Mouse (Mus musculus) midbrain, embryonic 13.5 days (tissue): ENCODE data around the gene Slc37a1. TPM values are rescaled to one million over a fixed set of nuclear protein-coding genes. Genes with fewer than 3 reads are reported as not detected.

Source experiments
- ATAC-seq: fragments of 200-750 bp; cut with Nextera tagmentation; 2 replicates; pipeline ENCODE4 v1.8.0; 2017; ENCODE audit warnings: mild to moderate bottlenecking, moderate TSS enrichment, moderate library complexity
- H3K27ac ChIP-seq: fragments of 300-500 bp; sonication (generic); 2 replicates; pipeline ENCODE4 v1.5.1; 2015; ENCODE audit warnings: inconsistent platforms, mild to moderate bottlenecking, moderate library complexity
- H3K27me3 ChIP-seq: fragments of 300-500 bp; sonication (generic); 2 replicates; pipeline ENCODE4 v1.6.1; 2015; ENCODE audit warnings: mild to moderate bottlenecking, inconsistent platforms
- H3K36me3 ChIP-seq: fragments of 300-500 bp; sonication (generic); 2 replicates; pipeline ENCODE4 v1.6.1; 2015; ENCODE audit warnings: mild to moderate bottlenecking, inconsistent platforms
- H3K4me1 ChIP-seq: fragments of 300-500 bp; sonication (generic); replicated peaks from 2 replicates; pipeline ENCODE4 v1.6.1; 2015; ENCODE audit warnings: inconsistent platforms
- H3K4me2 ChIP-seq: fragments of 300-500 bp; sonication (generic); replicated peaks from 2 replicates; pipeline ENCODE4 v1.6.1; 2015; ENCODE audit warnings: moderate library complexity, mild to moderate bottlenecking, inconsistent platforms
- H3K4me3 ChIP-seq: fragments of 300-500 bp; sonication (generic); replicated peaks from 2 replicates; pipeline ENCODE4 v1.5.1; 2015; ENCODE audit warnings: mild to moderate bottlenecking, inconsistent platforms
- H3K9ac ChIP-seq: fragments of 300-500 bp; sonication (generic); replicated peaks from 2 replicates; pipeline ENCODE4 v1.6.1; 2015; ENCODE audit warnings: mild to moderate bottlenecking, inconsistent platforms
- H3K9me3 ChIP-seq: fragments of 300-500 bp; sonication (generic); 2 replicates; pipeline ENCODE4 v1.6.1; 2016; ENCODE audit warnings: mild to moderate bottlenecking, inconsistent platforms
- WGBS: fragments of 180-500 bp; shearing (Covaris S2); methylation state at CpG from one replicate; pipeline ENCODE4 v1.1.7; 2015; 5-methylcytosine and 5-hydroxymethylcytosine counted together
- polyA plus RNA-seq: library from polyadenylated mRNA; unstranded; fragments of >200 nt; fragmentation: Nextera tagmentation; extraction: Ambion mirVana; gene quantifications from 2 replicates; pipeline ENCODE4 v1.2.1, GENCODE M21; 2015

Slc37a1 gene
- polyA plus RNA-seq = 11.4 and 17.4 TPM in 2 replicates

DNA sequence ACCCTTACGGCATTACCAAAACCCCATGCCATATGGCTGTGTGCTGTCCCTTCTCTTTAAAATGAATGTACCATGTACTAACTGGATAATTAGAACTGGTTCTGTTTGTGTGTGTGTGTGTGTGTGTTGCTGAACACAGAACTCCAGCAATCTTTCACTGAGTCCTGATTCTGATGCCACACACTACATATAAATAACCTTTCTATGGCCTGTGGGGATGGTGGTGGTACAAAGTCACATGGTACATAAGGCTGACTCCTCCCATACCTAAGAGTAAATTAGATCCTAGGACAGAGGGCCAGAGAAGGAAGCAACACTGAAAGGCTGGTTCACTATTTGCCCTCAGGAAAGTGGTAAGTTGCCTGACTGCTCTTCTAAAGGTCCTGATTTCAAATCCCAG is at the start of gene Slc37a1:
Gene Slc37a1 (plus strand): TSS at position 301 of the 400 bp plus-strand sequence.
- H3K9me3 ChIP-seq = no peaks in the 10 kb centered on the region
- no peak for ATAC-seq
- H3K4me3 ChIP-seq = no peak within 1 kb of the TSS
- 93% methylated on average over 1 of the region's 1 CpGs for WGBS
- no peak within 1 kb of the TSS for H3K27ac ChIP-seq
- H3K9ac ChIP-seq = no peak within 1 kb of the TSS
- no peaks in the 10 kb centered on the region for H3K36me3 ChIP-seq
- no peak within 1 kb of the TSS for H3K4me2 ChIP-seq
- H3K27me3 ChIP-seq = no peaks in the 10 kb centered on the region
- H3K4me1 ChIP-seq = peaks cover 11% of the 10 kb centered on the region

DNA sequence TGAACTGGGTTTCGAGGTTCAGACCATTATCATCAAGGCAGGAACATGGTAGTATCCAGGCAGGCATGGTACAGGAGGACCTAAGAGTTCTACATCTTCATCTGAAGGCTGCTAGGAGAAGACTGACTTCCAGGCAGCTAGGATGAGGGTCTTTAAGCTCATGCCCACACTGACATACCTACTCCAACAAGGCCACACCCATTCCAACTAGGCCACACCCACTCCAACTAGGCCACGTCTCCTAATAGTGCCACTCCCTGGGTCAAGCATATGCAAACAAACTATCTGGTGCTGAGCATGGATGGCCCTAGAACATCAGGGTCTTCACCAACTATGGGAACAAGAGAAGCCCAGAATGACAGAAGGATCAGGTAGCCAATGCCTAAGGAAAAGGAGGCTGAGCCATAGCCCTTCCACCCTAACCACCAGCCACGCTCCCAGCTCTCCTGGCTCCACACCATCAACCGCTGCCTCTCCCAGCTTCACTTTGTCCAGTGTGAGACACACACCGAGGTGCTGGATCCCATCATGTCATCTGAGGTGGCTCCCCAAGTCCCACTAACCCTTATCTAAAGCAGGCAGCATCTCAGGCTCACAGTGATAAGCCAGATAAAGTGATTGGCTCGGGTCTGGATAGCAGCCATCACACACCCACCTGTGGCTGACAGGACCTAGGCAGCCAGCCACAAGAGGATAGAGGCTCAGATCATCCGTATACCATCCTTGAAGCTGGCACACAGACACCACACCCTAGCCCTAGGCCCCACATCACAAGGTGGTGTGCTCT is 48.2 kb upstream of the Slc37a1 start:
- no peaks in the 10 kb centered on the region for H3K4me1 ChIP-seq
- no peak overlapping the region for H3K27ac ChIP-seq
- no peaks in the 10 kb centered on the region for H3K9me3 ChIP-seq
- 86% methylated on average over 7 of the region's 7 CpGs for WGBS
- ATAC-seq = no peak
- no peaks in the 10 kb centered on the region for H3K36me3 ChIP-seq
- no peak overlapping the region for H3K4me2 ChIP-seq
- no peak overlapping the region for H3K4me3 ChIP-seq
- no peak overlapping the region for H3K9ac ChIP-seq
- H3K27me3 ChIP-seq = no peaks in the 10 kb centered on the region

DNA sequence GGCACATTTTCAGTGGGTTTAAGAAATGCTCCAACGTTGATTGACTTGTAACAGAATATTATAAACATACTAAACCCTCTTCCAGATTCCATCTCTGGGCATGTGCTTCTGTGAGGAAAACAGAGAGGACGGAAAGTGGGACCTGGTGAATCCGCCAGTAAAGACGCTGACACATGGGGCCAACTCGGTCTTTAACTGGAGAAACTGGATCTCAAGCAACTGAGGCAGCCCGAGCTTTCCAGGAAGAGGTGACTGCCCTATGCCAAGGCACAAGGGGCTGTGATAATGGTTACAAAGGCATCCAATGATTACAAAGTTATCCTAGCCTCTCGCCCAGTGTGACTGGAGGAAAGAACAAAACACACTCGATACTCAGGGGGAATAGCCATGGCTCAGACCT is 45.4 kb upstream of the Slc37a1 start:
- Histone ChIP-seq H3K27me3 (no peaks in the 10 kb centered on the region), H3K36me3 (no peaks in the 10 kb centered on the region), H3K9me3 (peaks cover 6% of the 10 kb centered on the region; the same call in 1 of the 2 replicates), H3K4me2 (no peak overlapping the region), H3K9ac (no peak overlapping the region), H3K4me3 (no peak overlapping the region), H3K4me1 (no peaks in the 10 kb centered on the region), H3K27ac (no peak overlapping the region)
- 84% methylated on average over 8 of the region's 8 CpGs for WGBS
- ATAC-seq = no peak

DNA sequence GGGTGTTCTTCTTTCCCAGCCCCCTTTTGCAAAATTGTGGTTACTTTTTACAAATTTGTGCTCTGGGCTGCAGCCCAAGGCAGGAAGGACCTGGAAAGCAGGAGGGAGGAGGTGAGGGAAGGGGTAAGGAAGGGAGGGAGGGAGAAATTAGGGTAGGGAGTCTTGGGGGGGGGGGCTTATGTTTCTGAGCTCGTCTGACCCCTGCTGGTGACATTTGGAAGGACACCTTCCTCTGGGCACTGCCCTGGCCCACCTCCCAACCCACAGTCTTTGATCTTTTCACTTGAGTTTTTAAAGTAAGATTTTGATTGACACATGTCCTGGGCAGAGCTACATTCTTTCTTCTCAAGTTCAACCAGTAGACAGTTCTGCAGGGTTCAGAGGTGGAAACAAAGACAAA is 43.8 kb upstream of the Slc37a1 start:
- H3K36me3 ChIP-seq = no peaks in the 10 kb centered on the region
- H3K4me3 ChIP-seq = no peak overlapping the region
- no peak overlapping the region for H3K27ac ChIP-seq
- H3K9ac ChIP-seq = no peak overlapping the region
- WGBS = 0% methylated on average over 1 of the region's 1 CpGs
- no peaks in the 10 kb centered on the region for H3K4me1 ChIP-seq
- H3K4me2 ChIP-seq = no peak overlapping the region
- no peaks in the 10 kb centered on the region for H3K27me3 ChIP-seq
- ATAC-seq = no peak
- H3K9me3 ChIP-seq = peaks cover 6% of the 10 kb centered on the region; the same call in 1 of the 2 replicates

DNA sequence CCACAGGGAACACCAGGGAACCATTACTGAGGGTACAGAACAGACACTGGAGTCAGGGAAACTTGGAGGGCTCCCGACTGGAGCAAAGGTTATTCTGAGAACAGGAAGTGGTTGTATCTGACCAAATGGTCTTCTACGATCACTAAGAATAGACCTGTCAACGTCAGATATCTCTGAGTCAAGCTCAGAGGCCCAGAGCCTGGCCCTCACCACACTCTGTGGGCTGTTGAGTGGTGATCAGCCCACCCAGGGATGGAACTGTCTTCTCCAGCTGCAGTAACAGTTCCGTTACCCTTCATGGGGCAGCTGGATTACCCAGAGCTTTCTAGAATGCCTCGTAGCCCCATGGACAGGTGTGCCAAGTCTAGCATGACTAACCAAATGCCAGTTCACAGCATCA is 41.3 kb upstream of the Slc37a1 start:
- no peak overlapping the region for H3K9ac ChIP-seq
- H3K27ac ChIP-seq = no peak overlapping the region
- no peaks in the 10 kb centered on the region for H3K36me3 ChIP-seq
- H3K9me3 ChIP-seq = peaks cover 6% of the 10 kb centered on the region; the same call in 1 of the 2 replicates
- H3K4me3 ChIP-seq = no peak overlapping the region
- H3K27me3 ChIP-seq = no peaks in the 10 kb centered on the region
- 81% methylated on average over 5 of the region's 5 CpGs for WGBS
- H3K4me1 ChIP-seq = no peaks in the 10 kb centered on the region
- ATAC-seq = no peak
- no peak overlapping the region for H3K4me2 ChIP-seq

DNA sequence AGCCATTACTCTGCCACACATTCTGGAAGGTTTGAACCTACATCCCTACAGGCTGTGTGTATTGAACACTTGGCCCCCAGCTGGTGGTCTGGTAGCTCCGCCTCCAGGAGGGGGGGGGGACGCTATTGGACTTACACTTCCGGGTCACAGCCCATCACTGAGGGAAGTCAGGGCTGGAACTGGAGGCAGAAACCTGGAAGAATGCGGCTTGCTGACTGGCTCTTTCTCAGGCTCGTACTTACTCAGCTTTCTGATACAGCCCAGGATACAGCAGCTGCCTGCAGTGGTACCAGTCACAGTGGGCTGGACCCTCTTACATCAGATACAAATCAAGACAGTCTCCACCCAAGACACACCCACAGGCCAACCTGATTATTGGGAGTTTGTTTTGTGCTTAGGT is 39.4 kb upstream of the Slc37a1 start:
- no peaks in the 10 kb centered on the region for H3K27me3 ChIP-seq
- no peaks in the 10 kb centered on the region for H3K36me3 ChIP-seq
- no peaks in the 10 kb centered on the region for H3K4me1 ChIP-seq
- ATAC-seq = no peak
- no peak overlapping the region for H3K4me3 ChIP-seq
- no peak overlapping the region for H3K27ac ChIP-seq
- H3K4me2 ChIP-seq = no peak overlapping the region
- no peak overlapping the region for H3K9ac ChIP-seq
- WGBS = 45% methylated on average over 5 of the region's 5 CpGs
- peaks cover 6% of the 10 kb centered on the region; the same call in 1 of the 2 replicates for H3K9me3 ChIP-seq

DNA sequence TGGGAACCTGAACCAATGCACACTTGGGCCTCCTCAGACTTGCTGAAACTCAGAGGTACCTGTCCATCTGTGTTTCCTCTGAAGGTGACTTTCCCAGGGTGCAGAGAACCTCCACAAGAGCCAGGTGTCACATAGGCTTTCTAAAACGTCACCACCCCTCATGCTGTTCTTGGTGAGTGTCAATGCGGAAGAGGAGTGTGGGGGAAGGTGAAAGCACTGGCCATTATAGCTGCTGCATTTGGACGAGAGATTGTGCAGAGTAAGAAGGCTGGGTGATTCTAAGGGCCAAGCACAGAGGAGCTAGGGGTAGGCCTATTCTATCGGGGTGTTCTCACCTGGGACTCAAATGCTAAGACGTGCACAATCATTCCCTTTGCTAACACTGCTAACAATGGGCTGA is 32.6 kb upstream of the Slc37a1 start:
- no peak overlapping the region for H3K27ac ChIP-seq
- H3K4me1 ChIP-seq = peaks cover 7% of the 10 kb centered on the region; the same call in 1 of the 2 replicates
- peak overlapping the region; percentile 44; the same call in 1 of the 2 replicates for H3K9ac ChIP-seq
- 61% methylated on average over 5 of the region's 5 CpGs for WGBS
- H3K9me3 ChIP-seq = no peaks in the 10 kb centered on the region
- no peak for ATAC-seq
- no peak overlapping the region for H3K4me3 ChIP-seq
- no peaks in the 10 kb centered on the region for H3K36me3 ChIP-seq
- H3K27me3 ChIP-seq = 0 out of 2 replicates have a peak, but pooled peaks cover 5% of the 10 kb centered on the region
- no peak overlapping the region for H3K4me2 ChIP-seq

DNA sequence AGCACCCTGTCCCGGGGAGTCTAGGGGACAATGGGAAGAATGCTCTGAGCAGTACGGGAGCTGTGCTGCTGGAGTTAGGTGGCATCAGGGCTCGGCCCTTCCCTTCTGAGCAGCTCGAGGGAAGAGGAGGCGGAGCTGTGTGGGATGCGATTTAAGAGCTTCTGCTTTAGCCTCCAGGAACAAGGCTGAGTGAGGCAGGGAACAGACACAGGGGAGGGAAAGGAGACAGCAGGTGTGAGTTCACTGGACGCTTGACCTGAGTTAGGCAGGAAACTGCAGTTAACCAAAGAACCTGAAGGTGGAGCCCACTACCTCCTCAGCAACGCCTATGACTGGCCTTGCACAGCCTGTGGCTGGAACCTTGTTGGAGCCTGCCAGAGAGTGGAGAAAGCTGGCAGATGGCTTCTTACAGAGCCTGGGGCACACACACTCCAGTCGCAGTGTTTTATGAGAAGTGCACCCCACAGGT is 32.1 kb upstream of the Slc37a1 start:
- ATAC-seq = peak; percentile 93
- Histone ChIP-seq H3K27me3 (0 out of 2 replicates have a peak, but pooled peaks cover 5% of the 10 kb centered on the region), H3K9me3 (no peaks in the 10 kb centered on the region), H3K4me3 (no peak overlapping the region), H3K4me1 (peaks cover 7% of the 10 kb centered on the region; the same call in 1 of the 2 replicates), H3K27ac (no peak overlapping the region), H3K4me2 (peak overlapping the region; percentile 20; the same call in 1 of the 2 replicates), H3K36me3 (no peaks in the 10 kb centered on the region), H3K9ac (peak overlapping the region; percentile 44; the same call in 1 of the 2 replicates)
- 9% methylated on average over 9 of the region's 9 CpGs for WGBS

DNA sequence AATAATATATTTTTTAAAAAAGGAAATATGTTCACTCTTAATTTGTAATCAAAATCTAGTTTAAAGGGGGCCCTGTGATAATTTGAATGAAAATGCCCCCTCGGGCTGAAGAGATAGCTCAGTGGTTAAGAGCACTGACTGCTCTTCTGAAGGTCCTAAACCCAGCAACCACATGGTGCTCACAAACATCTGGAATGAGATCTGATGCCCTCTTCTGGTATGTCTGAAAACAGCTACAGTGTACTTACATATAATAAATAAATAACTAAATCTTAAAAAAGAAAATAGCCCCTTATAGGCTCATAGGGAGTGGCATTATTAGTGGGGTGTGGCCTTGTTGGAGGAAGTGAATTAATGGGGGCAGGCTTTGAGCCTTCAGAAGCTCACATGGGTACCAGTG is 29.4 kb upstream of the Slc37a1 start:
- H3K4me2 ChIP-seq = no peak overlapping the region
- ATAC-seq = no peak
- no peak overlapping the region for H3K9ac ChIP-seq
- H3K9me3 ChIP-seq = no peaks in the 10 kb centered on the region
- peaks cover 7% of the 10 kb centered on the region; the same call in 1 of the 2 replicates for H3K4me1 ChIP-seq
- no peaks in the 10 kb centered on the region for H3K36me3 ChIP-seq
- 0 out of 2 replicates have a peak, but pooled peaks cover 5% of the 10 kb centered on the region for H3K27me3 ChIP-seq
- H3K27ac ChIP-seq = no peak overlapping the region
- WGBS = 89% methylated on average over 1 of the region's 1 CpGs
- no peak overlapping the region for H3K4me3 ChIP-seq

DNA sequence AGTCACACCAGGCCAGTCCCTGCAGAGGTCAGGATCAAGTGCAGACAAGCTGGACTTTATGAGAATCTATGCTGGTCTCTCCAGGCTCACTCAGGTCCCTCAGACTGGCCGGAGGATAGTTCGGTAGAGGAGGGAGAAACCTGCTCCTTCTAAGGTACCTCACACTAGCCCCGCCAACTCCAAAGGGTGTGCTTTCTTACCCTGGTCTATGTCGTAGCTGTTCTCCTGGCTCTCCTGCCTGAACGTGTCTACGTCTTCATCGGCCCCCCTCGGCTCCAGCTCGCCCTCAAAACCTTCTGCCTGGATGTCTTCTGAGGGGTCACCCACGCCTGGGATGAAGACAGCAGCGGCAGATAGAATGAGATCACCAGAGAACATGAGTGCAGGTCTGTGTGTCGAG is 28.7 kb upstream of the Slc37a1 start:
- 0 out of 2 replicates have a peak, but pooled peaks cover 5% of the 10 kb centered on the region for H3K27me3 ChIP-seq
- no peak overlapping the region for H3K27ac ChIP-seq
- H3K9ac ChIP-seq = no peak overlapping the region
- no peak for ATAC-seq
- H3K36me3 ChIP-seq = no peaks in the 10 kb centered on the region
- H3K4me1 ChIP-seq = peaks cover 7% of the 10 kb centered on the region; the same call in 1 of the 2 replicates
- no peaks in the 10 kb centered on the region for H3K9me3 ChIP-seq
- H3K4me2 ChIP-seq = no peak overlapping the region
- 93% methylated on average over 12 of the region's 12 CpGs for WGBS
- H3K4me3 ChIP-seq = no peak overlapping the region

DNA sequence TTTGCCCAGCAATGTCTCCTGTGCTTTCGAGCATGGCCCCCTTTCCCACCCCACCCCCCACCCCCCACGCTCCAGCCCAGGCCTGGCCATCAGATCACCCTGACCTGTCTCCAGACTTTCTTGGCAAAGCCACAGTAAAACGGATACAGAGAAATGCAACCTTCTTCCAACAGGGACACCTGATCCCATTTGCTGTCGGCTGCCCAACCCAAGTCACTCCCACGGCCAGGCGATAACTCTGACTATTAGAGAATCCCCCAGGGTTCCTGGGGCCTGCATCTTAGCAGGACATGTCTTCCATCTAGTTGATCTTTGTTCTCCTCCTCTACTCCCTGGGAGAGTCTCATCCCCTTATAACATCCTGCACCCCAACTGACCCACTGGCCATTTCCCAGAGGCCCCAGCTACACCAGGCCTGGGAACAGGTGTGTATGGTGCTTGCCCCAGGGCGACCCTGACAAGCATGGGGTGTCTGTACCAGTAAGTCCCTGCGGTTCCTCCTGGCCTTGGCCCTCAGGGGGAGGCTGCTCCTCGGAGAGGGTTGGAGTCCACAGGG is 28.2 kb upstream of the Slc37a1 start:
- Histone ChIP-seq H3K27ac (no peak overlapping the region), H3K36me3 (no peaks in the 10 kb centered on the region), H3K27me3 (0 out of 2 replicates have a peak, but pooled peaks cover 5% of the 10 kb centered on the region), H3K4me1 (peaks cover 7% of the 10 kb centered on the region; the same call in 1 of the 2 replicates), H3K4me2 (no peak overlapping the region), H3K9me3 (no peaks in the 10 kb centered on the region), H3K4me3 (no peak overlapping the region), H3K9ac (no peak overlapping the region)
- WGBS = 92% methylated on average over 9 of the region's 9 CpGs
- no peak for ATAC-seq

DNA sequence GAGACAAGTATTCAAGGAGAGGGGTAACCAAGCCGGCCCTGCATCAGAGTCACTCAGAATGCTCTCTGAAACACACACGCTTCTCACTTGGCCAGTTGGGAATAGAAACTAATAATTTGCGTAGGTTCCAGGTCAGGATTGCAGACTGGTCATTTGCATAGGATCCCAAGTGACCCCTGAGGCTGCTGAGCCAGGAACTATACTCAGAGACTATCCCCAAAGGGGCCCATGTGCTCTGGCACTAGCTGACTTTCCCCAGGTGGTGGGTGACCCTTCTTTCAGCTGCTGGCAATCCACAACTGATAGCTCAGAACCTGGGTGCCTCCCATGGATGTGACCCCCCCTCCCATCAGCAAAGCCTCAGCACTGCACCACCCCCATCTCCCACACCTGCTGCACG is 27.4 kb upstream of the Slc37a1 start:
- no peaks in the 10 kb centered on the region for H3K27me3 ChIP-seq
- 87% methylated on average over 4 of the region's 4 CpGs for WGBS
- no peaks in the 10 kb centered on the region for H3K9me3 ChIP-seq
- no peak overlapping the region for H3K4me2 ChIP-seq
- no peak for ATAC-seq
- no peak overlapping the region for H3K4me3 ChIP-seq
- no peak overlapping the region for H3K9ac ChIP-seq
- peaks cover 7% of the 10 kb centered on the region; the same call in 1 of the 2 replicates for H3K4me1 ChIP-seq
- no peak overlapping the region for H3K27ac ChIP-seq
- H3K36me3 ChIP-seq = no peaks in the 10 kb centered on the region
